Mouse (Mus musculus) mouse embryonic stem cell (cell line): ENCODE results near the gene Gm20695.
"Not testable (repeated sequence)": the region's sequence is repeated elsewhere in the genome, so short reads cannot be mapped to it uniquely, and the experiment has no call there.

Source experiments
- in situ Hi-C, 2 experiments: fragments of 300-500 bp; cut with MboI; formaldehyde crosslinking; loops; 1 replicate in 1 of 2; 3 replicates in 1 of 2; pipeline ENCODE4 v1.14.3; 2019 to 2020; ENCODE audit warnings: low sequenced_read_pairs in 2 of 2, low pct_unique_long_range_greater_than_20kb in 1 of 2, mixed read lengths in 1 of 2; ENCODE audit not compliant: unreplicated experiment in 1 of 2

The Gm20695 gene

DNA sequence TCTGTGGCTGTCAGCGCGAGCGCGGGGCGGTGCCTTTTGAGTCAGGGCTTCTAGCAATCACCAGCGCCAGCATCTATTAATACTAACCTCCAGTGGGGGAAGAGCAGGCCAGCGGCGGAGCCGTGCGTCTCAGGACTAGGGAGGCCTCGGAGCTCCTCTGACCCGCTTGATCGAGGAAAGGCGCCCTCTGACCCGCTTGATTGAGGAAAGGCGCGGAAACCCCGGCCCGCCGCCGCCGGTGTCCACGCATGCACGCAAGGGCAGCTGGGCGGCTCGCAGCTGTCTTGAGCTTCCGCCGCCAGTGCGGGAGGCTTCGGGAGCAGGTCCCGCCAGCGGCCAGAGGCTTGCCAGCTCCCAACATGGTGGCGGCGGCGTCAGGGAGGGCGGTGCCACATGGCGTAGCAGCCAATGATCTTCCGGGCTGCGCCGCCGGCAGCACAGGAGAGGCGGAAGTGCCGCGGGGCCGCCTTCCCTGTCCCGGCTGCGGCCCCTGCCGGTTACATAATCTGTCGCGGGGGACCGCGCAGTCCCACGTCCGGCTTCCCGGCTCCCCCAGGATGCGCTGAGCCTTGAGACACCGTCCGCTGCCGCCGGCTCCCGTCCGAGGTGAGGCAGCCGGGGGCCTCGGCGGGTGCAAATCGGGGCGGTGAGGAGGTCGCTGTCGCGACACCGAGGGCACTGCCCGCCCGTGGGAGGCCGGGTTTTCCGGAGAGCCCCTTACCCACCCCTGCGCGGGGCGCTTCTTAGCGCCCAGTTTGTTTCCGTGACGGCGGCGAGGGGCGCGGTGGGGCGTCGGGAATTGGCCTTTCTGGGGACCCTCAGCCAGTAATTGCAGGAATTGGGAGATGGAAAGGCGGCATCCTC is at the start of gene Gm20695, which contains the start of gene Zfp597:
Gene Gm20695 (plus strand): TSS at position 448 of the 864 bp plus-strand sequence.
Gene Zfp597 (minus strand): TSS at position 361 of the 864 bp plus-strand sequence.
- in situ Hi-C loops: no loop called here

DNA sequence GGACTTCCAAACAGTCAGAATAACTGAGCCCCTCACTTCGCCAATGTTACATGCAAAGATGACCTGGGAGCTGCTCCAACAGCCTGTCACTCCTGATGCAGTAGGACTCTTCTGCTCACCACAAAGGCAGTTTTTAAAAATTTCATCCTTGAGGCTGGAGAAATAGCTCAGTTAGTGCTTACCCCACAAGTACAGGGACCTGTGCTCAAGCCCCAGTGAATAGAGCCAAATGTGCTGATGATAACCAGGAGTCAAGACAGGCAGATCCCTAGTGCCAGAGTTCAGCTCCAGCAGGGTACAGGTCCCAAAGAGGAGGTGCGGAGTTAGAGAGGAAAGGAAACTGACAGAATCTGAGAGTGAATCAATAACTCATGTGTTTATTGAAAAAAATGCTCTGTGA is 49.0 kb upstream of the Gm20695 start:
- in situ Hi-C loops: loop anchor here (25.0 kb wide), 2 partner anchors 177 to 452 kb away; partner anchors contain the start of gene Slx4 (in 1 of the 2)

DNA sequence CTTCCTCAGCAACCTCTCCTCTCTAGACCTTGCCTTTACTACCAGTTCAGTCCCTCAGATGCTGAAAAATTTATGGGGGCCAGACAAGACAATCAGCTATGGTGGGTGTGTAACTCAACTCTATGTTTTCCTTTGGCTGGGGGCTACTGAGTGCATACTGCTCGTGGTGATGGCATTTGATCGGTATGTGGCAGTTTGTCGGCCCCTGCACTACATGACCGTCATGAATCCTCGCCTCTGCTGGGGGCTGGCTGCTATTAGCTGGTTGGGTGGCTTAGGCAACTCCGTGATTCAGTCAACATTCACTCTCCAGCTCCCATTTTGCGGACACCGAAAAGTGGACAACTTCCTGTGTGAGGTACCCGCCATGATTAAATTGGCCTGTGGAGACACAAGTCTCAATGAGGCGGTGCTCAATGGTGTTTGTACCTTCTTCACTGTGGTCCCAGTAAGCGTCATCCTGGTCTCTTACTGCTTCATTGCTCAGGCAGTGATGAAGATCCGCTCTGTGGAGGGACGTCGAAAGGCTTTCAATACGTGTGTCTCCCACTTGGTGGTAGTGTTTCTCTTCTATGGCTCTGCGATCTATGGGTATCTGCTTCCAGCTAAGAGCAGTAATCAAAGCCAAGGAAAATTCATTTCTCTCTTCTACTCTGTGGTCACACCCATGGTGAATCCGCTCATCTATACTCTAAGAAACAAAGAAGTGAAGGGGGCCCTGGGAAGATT is 45.1 kb upstream of the Gm20695 start:
- in situ Hi-C loops: loop anchor here (25.0 kb wide), 2 partner anchors 173 to 448 kb away; partner anchors contain the start of gene Slx4 (in 1 of the 2)

DNA sequence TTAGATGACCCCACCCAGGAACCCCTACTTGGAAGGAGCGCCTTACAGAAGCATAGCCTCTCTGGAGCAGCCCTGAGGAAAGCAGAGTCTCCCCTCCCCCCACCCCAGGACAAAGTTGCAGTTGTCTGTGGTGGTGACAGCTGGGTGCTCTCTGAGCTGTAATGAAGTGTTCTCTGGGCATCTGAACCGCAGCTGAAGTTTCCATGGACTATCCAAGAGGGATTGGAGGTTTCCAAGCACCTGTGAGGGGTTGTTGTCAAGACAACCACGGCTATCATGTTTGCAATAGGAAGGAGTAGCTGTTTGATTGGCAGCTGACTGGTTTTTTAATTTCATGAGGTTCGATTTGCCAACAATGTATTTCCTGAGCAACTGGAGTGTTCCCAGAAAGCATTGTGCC is 41.5 kb upstream of the Gm20695 start:
- in situ Hi-C loops: loop anchor here (10.0 to 25.0 kb wide), 3 partner anchors 162 to 444 kb away; partner anchors contain the start of gene Slx4 (in 2 of the 2)

DNA sequence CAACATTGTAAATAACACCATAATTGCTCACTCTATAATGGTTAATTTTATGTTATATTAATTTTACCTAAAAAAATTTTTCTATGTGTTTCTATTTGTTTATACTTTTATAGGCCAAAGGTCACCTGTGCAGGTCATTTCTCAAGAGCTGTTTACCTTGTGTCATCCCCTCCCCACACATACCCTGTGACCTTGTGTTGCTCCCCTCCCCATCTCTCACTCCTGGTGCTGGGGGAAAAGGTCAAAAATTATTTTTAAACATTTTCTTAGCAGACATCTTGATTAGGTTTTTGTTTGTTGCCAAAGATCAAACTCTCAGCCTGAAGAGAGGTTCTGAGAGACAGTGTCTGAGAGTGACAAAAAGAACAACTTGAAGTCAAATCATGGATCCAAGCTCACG is 40.7 kb upstream of the Gm20695 start:
- in situ Hi-C loops: loop anchor here (10.0 to 25.0 kb wide), 3 partner anchors 161 to 444 kb away; partner anchors contain the start of gene Slx4 (in 2 of the 2)

DNA sequence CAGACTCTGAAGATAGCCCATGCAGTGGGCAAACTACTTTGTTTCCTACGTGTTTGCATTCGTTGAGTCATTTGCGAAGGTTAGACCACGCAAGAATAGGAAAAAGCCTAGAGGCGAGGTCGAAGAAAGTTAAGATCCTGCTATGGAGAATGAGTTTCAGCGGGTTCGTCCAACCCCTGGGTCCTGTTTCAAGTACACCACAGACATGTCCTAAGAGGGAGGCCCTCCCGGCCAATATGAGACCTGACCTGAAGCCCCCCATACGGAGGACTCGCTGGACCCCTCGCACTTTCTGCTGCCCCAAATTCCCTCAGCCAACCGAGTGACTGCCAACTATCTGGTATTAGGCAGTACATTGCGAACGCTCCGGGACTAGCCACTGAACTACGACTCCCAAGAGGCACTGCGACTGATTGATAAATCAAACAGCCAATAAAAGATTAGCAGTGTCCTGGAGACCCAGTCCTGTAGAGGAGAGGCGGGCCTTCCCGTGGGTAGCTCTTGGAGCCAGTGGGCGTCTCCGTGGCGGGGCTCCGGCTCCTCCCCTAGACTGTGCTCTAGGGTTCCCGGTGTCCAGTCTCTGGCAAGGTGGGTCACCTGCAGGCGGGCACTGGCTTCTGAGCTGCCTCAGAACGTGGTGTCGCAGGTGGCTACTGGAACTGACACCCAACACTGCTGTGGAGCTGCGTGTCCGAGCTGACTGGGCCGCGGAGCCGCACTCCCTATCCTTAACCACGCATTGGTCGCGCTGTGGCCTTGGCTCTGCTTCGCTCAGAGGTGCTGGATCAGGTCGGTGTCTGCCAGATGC is 37.5 kb upstream of the Gm20695 start, which contains the start of gene Zfp174:
Gene Zfp174 (plus strand): TSS at position 558 of the 808 bp plus-strand sequence.
- in situ Hi-C loops: loop anchor here (10.0 to 25.0 kb wide), 3 partner anchors 158 to 440 kb away; partner anchors contain the start of gene Slx4 (in 2 of the 2)

DNA sequence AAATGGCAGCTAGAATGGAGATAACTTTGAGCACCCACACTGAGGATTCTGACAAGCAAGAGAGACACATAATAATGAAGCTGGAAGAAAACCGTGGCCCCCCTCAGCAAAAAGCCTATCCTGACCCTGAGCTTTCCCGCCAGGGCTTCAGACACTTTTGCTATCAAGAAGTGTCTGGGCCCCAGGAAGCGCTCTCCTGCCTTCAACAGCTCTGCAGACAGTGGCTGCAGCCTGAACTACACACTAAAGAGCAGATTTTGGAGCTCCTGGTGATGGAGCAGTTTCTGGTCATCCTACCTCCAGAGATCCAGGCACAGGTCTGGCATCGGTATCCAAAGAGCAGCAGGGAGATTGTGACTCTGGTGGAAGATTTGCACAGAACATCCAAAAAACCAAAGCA is 36.6 kb upstream of the Gm20695 start:
- in situ Hi-C loops: loop anchor here (10.0 to 25.0 kb wide), 3 partner anchors 157 to 439 kb away; partner anchors contain the start of gene Slx4 (in 2 of the 2)

DNA sequence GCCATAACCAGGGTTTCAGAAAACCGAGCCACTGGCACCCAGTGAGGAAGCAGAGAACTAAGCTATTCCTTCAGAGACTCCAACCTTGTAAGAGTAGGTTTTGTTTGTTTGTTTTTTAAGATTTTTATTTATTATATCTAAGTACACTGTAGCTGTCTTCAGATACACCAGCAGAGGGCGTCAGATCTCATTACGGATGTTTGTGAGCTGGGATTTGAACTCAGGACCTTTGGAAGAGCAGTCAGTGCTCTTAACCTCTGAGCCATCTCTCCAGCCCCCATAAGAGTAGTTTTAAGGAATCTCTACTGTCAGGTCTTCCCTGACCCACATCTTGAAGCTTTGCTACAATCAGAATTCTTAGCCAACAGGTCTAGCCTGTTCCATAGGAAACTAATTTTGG is 36.0 kb upstream of the Gm20695 start:
- in situ Hi-C loops: loop anchor here (10.0 to 25.0 kb wide), 3 partner anchors 156 to 439 kb away; partner anchors contain the start of gene Slx4 (in 2 of the 2)

DNA sequence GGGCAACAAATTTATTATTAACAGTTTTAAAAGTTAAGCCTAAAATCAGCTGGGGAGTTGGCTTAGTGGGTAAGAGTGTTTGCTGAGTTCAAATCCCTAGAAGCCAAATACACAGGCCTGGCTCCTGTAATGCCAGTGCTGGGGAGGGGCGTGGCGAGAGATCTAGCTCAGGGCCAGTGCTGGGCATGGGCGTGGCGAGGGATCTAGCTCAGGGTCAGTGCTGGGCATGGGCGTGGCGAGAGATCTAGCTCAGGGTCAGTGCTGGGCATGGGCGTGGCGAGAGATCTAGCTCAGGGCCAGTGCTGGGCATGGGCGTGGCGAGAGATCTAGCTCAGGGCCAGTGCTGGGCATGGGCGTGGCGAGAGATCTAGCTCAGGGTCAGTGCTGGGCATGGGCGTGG is 33.1 kb upstream of the Gm20695 start:
- in situ Hi-C loops: not testable (repeated sequence)

DNA sequence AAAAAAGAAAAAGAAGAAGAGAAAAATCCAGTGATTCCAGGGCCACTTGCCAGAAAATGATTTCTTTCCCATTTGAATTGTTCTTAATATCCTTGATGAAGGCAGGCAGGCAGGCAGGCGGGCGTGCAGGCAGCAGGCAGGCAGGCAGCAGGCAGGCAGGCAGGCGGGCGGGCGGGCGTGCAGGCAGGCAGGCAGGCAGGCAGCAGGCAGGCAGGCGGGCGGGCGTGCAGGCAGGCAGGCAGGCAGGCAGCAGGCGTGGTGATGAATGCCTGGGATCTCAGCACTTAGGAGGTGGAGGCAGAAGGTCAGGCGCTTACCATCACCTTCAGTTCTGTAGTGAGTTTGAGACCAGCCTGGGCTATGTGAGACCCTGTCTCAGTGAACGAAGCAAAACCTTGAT is 31.9 kb upstream of the Gm20695 start:
- in situ Hi-C loops: no loop called here

DNA sequence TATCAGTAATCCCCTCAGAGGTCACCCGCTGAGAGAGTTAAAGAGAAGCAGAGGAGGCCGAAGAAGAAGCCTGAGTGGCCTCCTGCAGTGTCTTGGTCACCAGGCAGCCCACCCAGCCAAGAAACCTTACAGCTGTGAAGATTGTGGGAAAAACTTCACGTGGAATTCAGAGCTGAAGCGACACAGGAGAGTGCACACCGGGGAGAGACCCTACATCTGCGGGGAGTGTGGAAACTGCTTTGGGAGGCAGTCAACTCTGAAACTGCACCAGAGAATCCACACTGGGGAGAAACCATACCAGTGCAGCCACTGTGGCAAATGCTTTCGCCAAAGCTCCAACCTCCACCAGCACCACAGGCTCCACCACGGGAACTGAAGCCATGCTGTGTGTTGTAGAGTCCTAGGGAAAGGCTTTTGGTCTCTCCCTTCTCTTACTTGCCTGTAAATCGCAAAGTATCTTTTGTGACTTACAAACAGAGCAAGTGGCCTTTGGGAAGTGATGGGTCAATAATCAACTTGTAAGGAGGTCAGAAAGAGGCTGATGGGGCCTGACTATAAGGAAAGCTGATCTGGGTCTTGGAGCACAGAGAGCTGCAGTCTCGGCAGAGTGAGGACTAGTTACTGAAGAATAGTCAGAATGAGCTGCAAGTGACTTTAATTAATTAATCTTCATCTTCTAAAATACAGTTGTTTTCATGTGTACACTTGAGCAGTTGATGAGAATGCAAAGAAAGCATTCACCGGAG is 29.8 kb upstream of the Gm20695 start:
- in situ Hi-C loops: no loop called here

DNA sequence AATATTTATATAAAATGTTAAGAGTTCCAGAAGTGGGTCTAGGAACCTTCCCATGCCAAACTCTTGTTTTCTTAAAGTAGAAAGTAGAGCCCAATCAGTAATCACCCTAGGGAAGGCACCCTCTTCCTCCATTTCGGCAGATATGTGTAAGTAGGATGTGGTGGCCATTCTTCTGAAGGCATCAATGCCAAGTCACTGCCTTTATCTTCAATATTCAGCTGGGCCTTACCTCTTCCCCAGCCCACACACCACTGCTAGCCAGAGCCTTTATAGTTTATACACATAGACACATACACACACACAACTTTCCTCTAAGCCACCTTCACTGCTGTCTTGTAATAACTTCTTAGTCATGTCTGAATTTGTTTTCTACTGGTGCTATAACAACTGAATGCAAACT is 28.7 kb upstream of the Gm20695 start:
- in situ Hi-C loops: no loop called here

DNA sequence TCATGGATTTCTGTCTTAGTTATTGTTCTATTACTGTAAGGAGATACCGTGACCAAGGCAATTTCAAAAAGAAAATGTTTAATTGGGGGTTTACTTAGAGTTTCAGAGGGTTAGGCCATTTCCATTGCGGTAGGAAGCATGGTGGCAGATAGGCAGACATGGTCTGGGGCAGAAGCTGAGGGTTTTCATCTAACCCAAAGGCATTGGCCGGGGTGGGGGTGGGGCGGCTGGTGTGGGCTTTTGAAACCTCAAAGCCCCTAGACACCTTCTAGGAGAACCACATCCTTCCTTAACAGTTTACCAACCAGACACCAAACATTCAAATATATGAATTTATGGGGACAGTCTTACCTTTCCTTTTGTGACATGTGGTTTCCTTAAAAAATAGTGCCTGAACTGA is 25.2 kb upstream of the Gm20695 start:
- in situ Hi-C loops: no loop called here

DNA sequence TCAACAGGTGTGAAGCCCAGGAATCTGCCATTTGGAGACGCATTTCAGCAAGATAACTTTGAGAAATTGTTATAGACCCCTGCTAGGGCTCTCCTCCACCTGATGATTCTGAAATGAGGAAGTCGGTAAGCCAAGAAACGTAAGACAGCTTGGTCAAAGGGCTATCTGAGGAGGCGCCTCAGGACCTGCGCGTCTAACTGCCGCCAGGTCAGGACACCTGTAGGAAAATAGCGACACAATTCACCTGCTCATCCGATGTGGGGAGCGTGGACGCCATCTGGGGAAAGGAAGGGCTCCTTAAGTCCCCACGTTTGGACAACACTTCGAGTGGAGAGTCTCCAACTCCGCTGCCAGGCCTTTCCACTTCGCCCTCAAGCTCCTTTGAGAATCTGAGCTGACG is 12.6 kb upstream of the Gm20695 start:
- in situ Hi-C loops: no loop called here

DNA sequence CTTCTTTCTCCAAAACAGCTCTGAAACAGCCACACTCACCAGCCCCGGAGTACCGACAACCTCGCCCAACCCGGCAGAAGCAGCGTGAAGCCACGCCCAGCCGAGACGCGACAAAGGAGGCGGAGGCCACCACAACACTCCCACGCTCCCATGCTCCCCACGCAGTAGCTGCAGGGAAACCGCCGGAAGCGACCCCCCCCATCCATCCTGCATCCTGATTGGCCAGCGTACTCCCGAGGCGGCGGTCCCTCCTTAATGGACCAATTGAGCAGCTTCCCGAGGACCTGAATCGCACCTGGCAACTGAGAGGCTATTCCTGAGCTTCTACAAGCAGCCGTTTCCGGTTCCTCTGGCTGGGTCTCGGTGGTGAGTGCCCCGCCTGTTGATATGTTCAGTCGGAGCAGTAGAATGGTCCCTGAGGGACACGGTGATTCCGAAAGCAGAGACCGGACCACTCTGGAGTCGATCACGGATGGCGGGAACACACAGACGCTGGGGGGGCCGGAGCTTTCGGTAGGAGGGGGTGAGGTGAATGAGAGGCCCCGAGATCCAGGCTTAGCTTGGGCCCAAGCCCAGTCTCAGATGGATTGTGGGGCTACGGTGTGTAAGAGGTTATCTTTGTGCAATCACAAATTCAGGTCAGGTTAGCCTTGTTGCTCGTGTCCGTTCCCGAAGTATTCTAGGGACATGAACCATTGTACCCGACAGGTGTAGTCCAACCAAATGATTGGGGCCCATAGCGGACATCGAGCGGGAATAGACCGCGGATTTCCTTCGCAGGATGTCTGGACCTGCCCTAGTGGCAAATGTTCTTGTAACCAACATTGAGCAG is 12.0 kb upstream of the Gm20695 start, which contains the start of gene Naa60:
Gene Naa60 (plus strand): TSS at position 160 of the 832 bp plus-strand sequence.
- in situ Hi-C loops: no loop called here

DNA sequence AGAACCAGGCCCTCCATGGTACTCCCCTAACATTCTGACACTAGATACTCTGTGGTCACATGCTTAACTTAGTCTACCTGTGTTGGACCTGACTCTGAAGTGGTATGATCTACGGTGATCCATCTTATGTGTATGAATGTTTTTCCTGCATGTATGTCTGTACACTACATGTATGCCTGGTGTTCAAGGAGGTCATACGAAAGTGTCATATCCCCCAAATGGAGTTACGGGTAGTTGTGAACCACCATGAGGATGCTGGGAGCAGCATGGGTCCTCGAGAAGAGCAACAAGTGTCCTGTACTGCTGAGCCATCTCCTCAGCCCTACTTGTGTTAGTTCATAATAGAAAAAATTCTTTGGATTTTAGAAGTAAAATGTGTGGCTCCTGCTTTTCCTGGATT is 8.1 kb upstream of the Gm20695 start:
- in situ Hi-C loops: no loop called here
